Mouse (Mus musculus) neural tube, embryonic 11.5 days (tissue): ENCODE results near the gene Fbxl18. TPM values are rescaled to one million over a fixed set of nuclear protein-coding genes. Genes with fewer than 3 reads are reported as not detected.
A peak's percentile ranks its signal among the peaks of the same experiment; 100 is the strongest.
"Not testable (repeated sequence)": the region's sequence is repeated elsewhere in the genome, so short reads cannot be mapped to it uniquely, and the experiment has no call there.

Experiments
- ATAC-seq: fragments of 200-750 bp; cut with Nextera tagmentation; 2 replicates; pipeline ENCODE4 v1.8.0; 2017; ENCODE audit warnings: moderate number of reproducible peaks, mild to moderate bottlenecking, moderate TSS enrichment, moderate library complexity; ENCODE audit not compliant: insufficient read depth, low FRiP score, low TSS enrichment
- DNase-seq: peaks from one replicate; pipeline ENCODE4 v3.0.0-alpha.2; 2015; ENCODE audit warnings: low spot score
- H3K27ac ChIP-seq: fragments of 300-500 bp; sonication (generic); 2 replicates; pipeline ENCODE4 v1.5.1; 2014; ENCODE audit warnings: low read depth, mild to moderate bottlenecking, low read length
- H3K27me3 ChIP-seq: fragments of 300-500 bp; sonication (generic); 2 replicates; pipeline ENCODE4 v1.6.1; 2014; ENCODE audit warnings: mild to moderate bottlenecking, low read length, mixed read lengths; ENCODE audit not compliant: control insufficient read depth, insufficient read depth
- H3K36me3 ChIP-seq: fragments of 300-500 bp; sonication (generic); 2 replicates; pipeline ENCODE4 v1.6.1; 2014; ENCODE audit warnings: mild to moderate bottlenecking, low read length, moderate library complexity, mixed read lengths; ENCODE audit not compliant: control insufficient read depth, insufficient read depth
- H3K4me1 ChIP-seq: fragments of 300-500 bp; sonication (generic); 2 replicates; pipeline ENCODE4 v1.6.1; 2014; ENCODE audit warnings: low read length, mixed read lengths; ENCODE audit not compliant: control insufficient read depth, insufficient read depth
- H3K4me2 ChIP-seq: fragments of 300-500 bp; sonication (generic); 2 replicates; pipeline ENCODE4 v1.6.1; 2014; ENCODE audit warnings: low read depth, mild to moderate bottlenecking, moderate library complexity
- H3K4me3 ChIP-seq: fragments of 300-500 bp; sonication (generic); 2 replicates; pipeline ENCODE4 v1.5.1; 2014; ENCODE audit warnings: low read depth, low read length
- H3K9ac ChIP-seq: fragments of 300-500 bp; sonication (generic); 2 replicates; pipeline ENCODE4 v1.6.1; 2014; ENCODE audit warnings: mild to moderate bottlenecking, low read length
- H3K9me3 ChIP-seq: fragments of 300-500 bp; sonication (generic); 2 replicates; pipeline ENCODE4 v1.6.1; 2016; ENCODE audit warnings: low read length; ENCODE audit not compliant: control insufficient read depth
- WGBS: fragments of 180-500 bp; shearing (Covaris S2); extraction: QIAGEN DNeasy Blood & Tissue Kit; methylation state at CpG from one replicate; pipeline ENCODE4 v1.1.7; 2014; 5-methylcytosine and 5-hydroxymethylcytosine counted together
- polyA plus RNA-seq: library from polyadenylated mRNA; unstranded; fragments of >200 nt; fragmentation: Nextera tagmentation; extraction: Ambion mirVana; gene quantifications from 2 replicates; pipeline ENCODE4 v1.2.1, GENCODE M21; 2014

Fbxl18 gene
- polyA plus RNA-seq, 1 experiment from 2014 or later: 13.7 TPM

DNA sequence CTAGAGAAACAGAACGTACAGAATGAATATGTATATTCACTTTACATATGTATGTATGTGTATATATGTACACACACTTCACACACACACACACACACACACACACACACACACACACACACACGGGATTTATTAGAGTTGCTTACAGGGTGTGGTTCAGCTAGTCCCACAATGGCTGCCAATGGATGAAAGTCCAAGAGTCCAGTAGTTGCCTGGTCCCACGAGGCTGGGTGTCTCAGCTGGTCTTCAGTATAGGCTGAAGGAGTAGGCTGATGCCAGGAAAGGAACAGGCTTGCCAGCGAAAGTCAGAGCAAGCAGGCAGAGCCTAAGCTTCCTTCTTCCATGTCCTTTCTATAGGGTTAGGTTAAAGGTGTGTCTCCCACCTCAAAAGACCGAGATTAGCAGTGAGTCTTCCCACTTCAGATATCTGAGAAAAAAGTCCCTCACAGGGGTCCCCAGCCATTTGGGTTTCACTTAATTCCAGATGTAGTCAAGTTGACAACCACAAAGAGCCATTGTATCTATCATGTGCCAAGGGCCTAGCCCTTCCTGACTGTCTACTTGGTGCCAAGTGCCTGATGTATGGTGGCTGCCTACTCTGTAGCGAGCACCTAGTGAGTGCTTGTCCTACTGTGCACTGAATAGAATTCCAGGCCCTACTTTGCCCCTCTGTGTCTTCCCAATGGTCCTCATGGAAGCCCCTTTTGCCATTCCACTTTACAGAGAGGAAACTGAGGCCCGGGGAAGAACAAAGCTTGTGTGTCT, 44.1 kb downstream of the Fbxl18 start:
- Histone ChIP-seq H3K4me3 (no peak overlapping the region), H3K4me2 (no peak overlapping the region), H3K36me3 (no peaks in the 10 kb centered on the region), H3K9ac (no peak overlapping the region), H3K9me3 (no peaks in the 10 kb centered on the region), H3K27ac (no peak overlapping the region), H3K4me1 (no peaks in the 10 kb centered on the region), H3K27me3 (no peaks in the 10 kb centered on the region)
- 90% methylated on average over 7 of the region's 7 CpGs for WGBS
- ATAC-seq: no peak
- DNase-seq: no peak

DNA sequence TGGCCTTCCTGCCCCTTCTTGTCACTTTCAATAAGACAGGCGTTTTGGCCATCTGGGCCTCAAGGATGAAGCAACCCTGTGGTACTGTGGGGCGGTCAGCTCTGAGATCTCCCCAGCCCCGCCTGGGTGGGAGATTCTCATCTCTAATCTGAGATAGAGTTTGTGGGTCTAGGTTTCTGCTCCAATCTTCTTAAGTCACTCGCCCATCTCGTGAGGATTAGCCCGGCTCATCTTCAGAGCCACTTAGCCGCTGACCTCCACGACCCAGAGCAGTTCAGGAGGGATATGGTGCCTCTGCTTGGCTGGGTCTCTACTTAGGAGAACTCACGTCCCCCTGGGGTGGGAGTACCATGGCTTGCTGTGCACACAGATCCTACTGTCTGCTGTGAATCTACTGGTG, 44.7 kb downstream of the Fbxl18 start:
- H3K4me1 ChIP-seq: no peaks in the 10 kb centered on the region
- no peaks in the 10 kb centered on the region for H3K27me3 ChIP-seq
- H3K27ac ChIP-seq: no peak overlapping the region
- no peaks in the 10 kb centered on the region for H3K36me3 ChIP-seq
- H3K4me2 ChIP-seq: no peak overlapping the region
- H3K9ac ChIP-seq: no peak overlapping the region
- no peak overlapping the region for H3K4me3 ChIP-seq
- ATAC-seq (no peak), DNase-seq (no peak)
- H3K9me3 ChIP-seq: no peaks in the 10 kb centered on the region
- 82% methylated on average over 9 of the region's 9 CpGs for WGBS

DNA sequence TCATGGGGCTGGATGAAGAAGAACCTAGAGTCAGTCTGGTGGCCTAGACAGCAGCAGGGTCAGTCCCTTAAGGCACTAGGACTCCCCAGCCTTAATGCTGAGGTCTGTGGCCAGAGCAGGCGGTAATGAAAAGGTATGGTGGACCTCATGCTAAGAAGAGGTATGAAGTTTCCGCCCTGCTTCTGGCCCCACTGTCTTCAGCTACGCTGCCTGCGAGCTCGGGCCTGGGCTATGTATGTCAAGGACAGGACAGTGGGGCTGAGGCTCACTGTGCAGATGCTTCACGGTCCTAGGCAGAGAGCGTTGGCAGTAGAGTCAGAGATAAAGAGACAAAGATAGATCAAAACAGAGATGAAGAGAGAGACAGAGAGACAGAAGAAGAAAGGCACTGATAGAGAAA, 46.3 kb downstream of the Fbxl18 start:
- ATAC-seq: no peak
- 87% methylated on average over 7 of the region's 7 CpGs for WGBS
- no peak overlapping the region for H3K4me3 ChIP-seq

DNA sequence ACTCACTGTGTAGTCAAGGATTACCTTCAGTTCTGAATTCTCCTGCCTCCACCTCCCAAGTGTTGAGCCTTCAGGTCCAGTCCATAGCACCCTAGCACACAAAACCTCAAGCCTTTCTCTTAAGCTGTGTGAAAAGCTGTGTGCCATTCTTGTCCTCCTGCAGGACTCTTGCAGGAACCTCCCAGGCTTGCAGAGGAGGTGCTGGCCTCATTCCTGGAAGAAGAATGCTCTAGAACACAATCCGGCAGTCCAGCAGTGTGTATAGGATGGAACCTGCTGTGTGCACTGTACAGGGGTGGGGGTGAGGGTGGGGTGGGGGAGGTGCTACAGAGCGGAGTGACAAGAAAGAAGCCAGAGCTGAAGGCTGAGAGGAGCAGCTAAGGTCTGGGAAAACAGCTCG, 47.1 kb downstream of the Fbxl18 start:
- H3K27me3 ChIP-seq: no peaks in the 10 kb centered on the region
- H3K4me3 ChIP-seq: no peak overlapping the region
- 79% methylated on average over 3 of the region's 3 CpGs for WGBS
- H3K27ac ChIP-seq: no peak overlapping the region
- no peaks in the 10 kb centered on the region for H3K4me1 ChIP-seq
- DNase-seq (no peak), ATAC-seq (no peak)
- H3K9ac ChIP-seq: no peak overlapping the region
- H3K9me3 ChIP-seq: no peaks in the 10 kb centered on the region
- H3K4me2 ChIP-seq: no peak overlapping the region
- H3K36me3 ChIP-seq: no peaks in the 10 kb centered on the region

More for the DNA sequence above, 46.3 kb downstream of the Fbxl18 start:
- no peak for DNase-seq
- Histone ChIP-seq H3K9me3 (no peaks in the 10 kb centered on the region), H3K9ac (no peak overlapping the region), H3K4me1 (no peaks in the 10 kb centered on the region), H3K27me3 (no peaks in the 10 kb centered on the region), H3K4me2 (no peak overlapping the region), H3K27ac (no peak overlapping the region), H3K36me3 (no peaks in the 10 kb centered on the region)

DNA sequence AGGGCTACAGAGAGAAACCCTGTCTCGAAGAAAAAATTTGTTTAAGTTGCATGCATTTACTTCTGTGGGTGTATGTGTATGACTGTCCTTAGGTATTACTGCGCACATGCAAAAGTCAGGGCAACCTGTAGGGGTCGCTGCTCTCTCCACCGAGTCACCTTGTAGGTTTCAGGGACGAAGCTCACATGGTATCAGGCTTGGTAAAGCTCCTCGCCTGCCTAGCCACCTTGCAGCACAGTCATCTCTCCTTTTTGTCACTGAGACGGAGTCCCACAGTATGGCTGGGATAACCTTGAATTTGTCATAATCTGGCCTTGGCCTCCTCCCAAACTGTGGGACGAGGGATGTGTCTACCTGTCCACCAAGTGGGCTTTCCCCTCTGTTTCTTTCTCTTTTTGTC, 50.8 kb downstream of the Fbxl18 start:
- Histone ChIP-seq H3K9me3 (no peaks in the 10 kb centered on the region), H3K27ac (no peak overlapping the region), H3K9ac (no peak overlapping the region), H3K4me3 (no peak overlapping the region), H3K36me3 (no peaks in the 10 kb centered on the region), H3K4me1 (no peaks in the 10 kb centered on the region), H3K4me2 (no peak overlapping the region), H3K27me3 (no peaks in the 10 kb centered on the region)
- DNase-seq: no peak
- WGBS: 60% methylated on average over 8 of the region's 8 CpGs
- ATAC-seq: no peak

DNA sequence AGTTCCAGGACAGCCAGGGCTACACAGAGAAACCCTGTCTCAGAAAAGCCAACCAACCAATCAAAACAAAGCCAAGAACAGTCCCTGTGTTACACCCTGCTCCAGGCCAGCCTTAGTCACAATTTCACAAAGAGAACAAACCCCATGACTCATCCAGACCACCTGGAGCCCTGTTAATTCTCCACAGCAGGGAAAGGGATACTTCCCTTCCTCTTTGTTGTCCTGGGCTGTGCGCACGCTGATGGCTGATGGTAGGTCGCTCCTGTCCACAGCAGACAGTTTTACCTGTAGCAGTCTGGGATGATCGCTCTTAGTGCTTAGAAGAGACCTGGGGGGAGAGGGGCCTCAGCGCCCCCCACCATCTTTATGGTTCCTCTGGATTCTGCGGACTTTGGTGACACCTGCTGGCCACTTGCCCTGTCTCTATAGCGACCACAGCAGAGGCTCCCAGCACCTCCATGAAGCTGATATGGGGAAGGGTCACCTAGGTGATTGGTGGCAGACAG, 53.0 kb downstream of the Fbxl18 start:
- Histone ChIP-seq H3K9ac (no peak overlapping the region), H3K9me3 (no peaks in the 10 kb centered on the region), H3K4me3 (no peak overlapping the region), H3K4me1 (no peaks in the 10 kb centered on the region), H3K27ac (no peak overlapping the region), H3K4me2 (no peak overlapping the region), H3K36me3 (no peaks in the 10 kb centered on the region), H3K27me3 (no peaks in the 10 kb centered on the region)
- 28% methylated on average over 7 of the region's 7 CpGs for WGBS
- peak; percentile 51 for DNase-seq
- peak; percentile 38; the same call in 1 of the 2 replicates for ATAC-seq

DNA sequence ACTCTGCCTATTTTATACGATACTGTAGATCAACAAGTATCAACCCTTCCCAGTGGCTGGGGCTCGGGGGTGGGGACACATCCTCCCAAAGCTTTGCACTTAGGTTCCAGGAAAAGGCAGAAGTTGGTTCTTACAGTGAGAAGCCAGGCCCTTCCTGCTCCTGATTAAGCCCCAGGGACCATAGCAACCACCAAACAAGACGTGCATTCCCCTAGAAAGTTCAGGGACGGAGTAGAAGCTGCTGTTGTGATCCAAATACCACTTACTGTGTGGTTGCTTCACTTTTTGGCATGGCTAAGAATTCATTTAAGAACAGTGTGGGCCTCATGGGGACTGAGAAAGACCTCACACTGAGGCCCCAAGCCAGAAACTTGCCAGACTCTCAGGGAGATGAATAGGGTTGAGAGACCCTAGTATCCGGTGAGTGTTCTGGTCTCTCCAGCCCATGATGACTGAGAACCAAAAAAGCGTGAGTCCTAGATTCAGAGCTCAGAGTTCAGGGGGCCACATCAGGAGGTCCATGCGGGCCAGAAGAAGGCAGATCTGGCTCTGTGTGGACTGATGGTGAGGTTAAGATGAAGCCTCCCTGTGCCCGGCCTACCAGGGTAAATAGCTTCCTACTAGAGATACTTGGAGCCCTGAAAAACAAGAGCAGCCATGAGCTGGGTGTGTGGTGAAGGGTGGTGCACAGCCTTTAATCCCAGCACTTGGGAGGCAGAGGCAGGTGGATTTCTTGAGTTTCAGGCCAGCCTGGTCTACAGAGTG, 53.7 kb downstream of the Fbxl18 start:
- Histone ChIP-seq H3K27ac (no peak overlapping the region), H3K4me3 (no peak overlapping the region), H3K9me3 (no peaks in the 10 kb centered on the region), H3K27me3 (no peaks in the 10 kb centered on the region), H3K4me2 (no peak overlapping the region), H3K9ac (no peak overlapping the region; the same call in 1 of the 2 replicates), H3K36me3 (no peaks in the 10 kb centered on the region), H3K4me1 (no peaks in the 10 kb centered on the region)
- DNase-seq: no peak
- ATAC-seq: no peak
- 84% methylated on average over 8 of the region's 8 CpGs for WGBS

DNA sequence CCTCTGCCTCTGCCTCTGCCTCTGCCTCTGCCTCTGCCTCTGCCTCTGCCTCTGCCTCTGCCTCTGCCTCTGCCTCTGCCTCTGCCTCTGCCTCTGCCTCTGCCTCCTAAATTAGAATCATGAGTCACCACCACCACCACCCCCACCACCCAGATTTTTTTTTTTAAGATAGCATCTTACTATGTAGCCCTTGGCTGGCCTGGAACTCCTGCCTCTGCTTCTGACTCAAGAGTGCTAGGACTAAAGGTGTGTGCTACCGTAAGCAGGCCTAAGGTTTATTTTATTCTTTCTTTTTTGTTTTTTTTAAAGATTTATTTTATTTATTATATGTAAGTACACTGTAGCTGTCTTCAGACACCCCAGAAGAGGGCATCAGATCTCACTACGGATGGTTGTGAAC, 57.8 kb downstream of the Fbxl18 start:
- 95% methylated on average over 2 of the region's 2 CpGs for WGBS
- H3K27me3 ChIP-seq, H3K4me3 ChIP-seq, DNase-seq, H3K9ac ChIP-seq, H3K4me1 ChIP-seq, ATAC-seq, H3K9me3 ChIP-seq, H3K4me2 ChIP-seq, H3K36me3 ChIP-seq, H3K27ac ChIP-seq: not testable (repeated sequence)

DNA sequence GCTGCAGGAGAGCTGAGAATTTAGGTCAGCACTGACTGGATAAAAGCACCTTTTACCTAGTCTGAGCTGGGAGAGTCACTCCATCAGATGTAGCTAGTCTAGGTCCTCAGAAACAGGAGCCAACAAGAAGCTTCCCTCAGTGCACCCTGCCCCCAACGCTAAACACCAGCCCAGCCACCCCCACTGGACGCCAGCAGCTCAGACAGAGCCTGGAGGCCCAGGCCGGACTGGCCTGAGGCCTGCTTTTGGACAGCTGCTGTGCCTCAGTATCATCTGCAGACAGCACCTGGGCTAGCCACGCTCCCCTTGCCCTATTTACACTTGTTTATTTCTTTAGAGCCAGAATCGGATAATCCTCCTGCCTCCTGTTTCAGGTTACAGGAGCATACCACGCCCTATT, 58.3 kb downstream of the Fbxl18 start:
- Histone ChIP-seq H3K36me3 (no peaks in the 10 kb centered on the region), H3K27me3 (no peaks in the 10 kb centered on the region), H3K4me3 (no peak overlapping the region), H3K9me3 (no peaks in the 10 kb centered on the region), H3K4me2 (no peak overlapping the region), H3K9ac (no peak overlapping the region), H3K27ac (no peak overlapping the region), H3K4me1 (no peaks in the 10 kb centered on the region)
- 82% methylated on average over 6 of the region's 6 CpGs for WGBS
- no peak for ATAC-seq
- DNase-seq: no peak
